Mouse (Mus musculus): Measurements from ENCODE around the gene 9430015G10Rik. TPM values are rescaled to one million over a fixed set of nuclear protein-coding genes. Genes with fewer than 3 reads are reported as not detected.

The 9430015G10Rik gene
- 27.3 and 29.9 TPM in 2 replicates for polyA plus RNA-seq (2015; fragmentation: Nextera tagmentation; extraction: Ambion mirVana)

DNA sequence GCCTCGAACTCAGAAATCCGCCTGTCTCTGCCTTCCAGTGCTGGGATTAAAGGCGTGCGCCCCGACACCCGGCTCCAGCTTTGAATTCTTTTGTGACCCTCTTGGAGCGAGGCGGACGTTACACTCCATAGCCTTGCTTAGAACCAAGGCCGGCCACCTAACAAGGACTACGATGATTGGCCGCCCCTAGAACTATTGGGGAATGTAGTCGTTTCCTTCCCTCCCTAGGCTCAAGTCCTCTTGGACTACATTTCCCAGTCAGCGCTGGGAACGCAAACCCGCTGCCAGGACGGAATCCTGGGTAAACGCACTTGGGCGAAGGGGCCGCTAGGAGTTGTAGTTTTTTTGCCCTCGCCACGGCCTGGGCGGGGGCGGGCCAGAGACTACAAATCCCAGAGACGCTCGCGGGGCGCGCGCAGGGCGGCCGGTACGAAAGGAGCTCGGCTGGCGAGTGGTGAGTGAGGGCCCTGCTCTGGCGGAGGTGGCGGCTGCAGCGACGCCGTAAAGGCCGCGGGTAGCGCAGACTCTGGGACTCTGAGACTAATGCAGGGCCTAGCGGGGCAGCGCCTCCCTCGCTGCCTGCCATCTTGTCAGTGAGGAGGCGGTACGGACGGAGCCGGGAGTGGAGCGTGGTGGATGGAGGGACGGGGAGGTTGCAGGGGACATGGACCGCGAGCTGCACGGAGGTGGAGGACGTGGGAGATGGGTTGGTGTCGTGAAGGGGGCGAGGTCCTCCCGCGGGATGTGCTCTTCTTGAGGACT, at the start of gene 9430015G10Rik:
Gene 9430015G10Rik (plus strand): TSS at position 413 of the 762 bp plus-strand sequence.
- Histone ChIP-seq H3K4me3 (replicated peaks) (peak within 1 kb of the TSS; percentile 88), H3K4me1 (0 out of 2 replicates have a peak, but pooled peaks cover 2% of the 10 kb centered on the region), H3K9ac (peak within 1 kb of the TSS; percentile 82), H3K9me3 (no peaks in the 10 kb centered on the region), H3K27ac (peak within 1 kb of the TSS; percentile 91), H3K27me3 (replicated peaks) (no peaks in the 10 kb centered on the region), H3K4me2 (peak within 1 kb of the TSS; percentile 63), H3K36me3 (no peaks in the 10 kb centered on the region)
- ATAC-seq (ENCODE audit: insufficient read depth, low FRiP score, low read depth) = peak; percentile 97
- under 1% methylated on average over 60 of the region's 60 CpGs for WGBS

DNA sequence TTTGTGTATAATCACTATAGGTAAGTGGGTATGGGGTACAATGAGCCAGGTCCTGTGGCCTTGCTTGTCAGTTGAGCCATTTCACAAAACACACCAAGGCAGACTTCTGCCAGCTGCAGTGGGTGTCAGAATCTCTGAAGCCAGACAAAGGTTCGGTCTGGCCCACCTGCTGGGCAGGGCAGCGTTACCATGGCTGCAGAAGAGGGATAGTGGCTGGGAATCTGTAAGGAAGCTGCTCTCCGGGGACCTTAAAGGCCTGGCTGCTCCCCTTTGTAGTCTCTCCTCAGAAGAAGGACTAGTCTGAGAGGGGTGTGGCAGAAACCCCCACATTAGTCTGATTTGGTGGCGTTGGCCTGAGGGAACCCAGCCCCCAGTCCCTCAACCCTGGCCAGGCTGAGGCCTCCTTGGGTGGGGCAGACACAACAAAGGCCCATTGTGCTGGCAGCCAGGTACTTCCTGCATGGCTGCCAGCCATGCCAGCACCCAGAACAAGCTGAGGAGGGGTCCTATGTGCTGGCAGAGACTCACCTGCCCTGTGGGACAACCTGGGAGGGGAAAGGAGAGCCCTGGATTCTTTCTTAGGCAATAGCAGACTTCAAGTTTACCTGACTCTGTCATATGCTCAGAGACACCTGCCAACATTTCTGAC, 45.8 kb upstream of the 9430015G10Rik start:
- Histone ChIP-seq H3K27ac (peak overlapping the region; percentile 82), H3K27me3 (replicated peaks) (no peaks in the 10 kb centered on the region), H3K9me3 (no peaks in the 10 kb centered on the region), H3K4me1 (peaks cover 8% of the 10 kb centered on the region), H3K4me3 (replicated peaks) (no peak overlapping the region), H3K9ac (no peak overlapping the region), H3K36me3 (no peaks in the 10 kb centered on the region), H3K4me2 (no peak overlapping the region)
- peak; percentile 13; the same call in 1 of the 2 replicates for ATAC-seq (ENCODE audit: insufficient read depth, low FRiP score, low read depth)
- 18% methylated on average over 4 of the region's 4 CpGs for WGBS

DNA sequence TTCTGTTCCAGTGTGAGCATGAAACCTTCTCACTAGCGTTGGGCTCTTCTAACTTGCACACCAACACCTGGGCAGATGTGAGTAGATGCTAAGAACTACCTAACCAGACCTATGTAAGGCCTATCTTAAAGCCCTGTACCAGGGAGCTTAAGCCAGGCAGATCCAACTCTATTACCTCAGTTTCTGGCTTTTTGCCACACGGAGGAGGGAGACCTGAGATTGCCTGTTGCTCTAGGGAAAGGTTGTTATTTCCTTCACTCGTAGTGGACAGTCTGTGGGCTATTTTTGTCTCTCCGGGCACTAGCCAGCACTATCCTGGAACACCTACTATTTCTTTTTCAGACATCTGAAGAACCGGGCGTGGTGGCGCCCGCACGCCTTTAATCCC, 45.3 kb upstream of the 9430015G10Rik start:
- H3K9ac ChIP-seq = no peak overlapping the region
- H3K4me3 ChIP-seq (replicated peaks) = no peak overlapping the region

DNA sequence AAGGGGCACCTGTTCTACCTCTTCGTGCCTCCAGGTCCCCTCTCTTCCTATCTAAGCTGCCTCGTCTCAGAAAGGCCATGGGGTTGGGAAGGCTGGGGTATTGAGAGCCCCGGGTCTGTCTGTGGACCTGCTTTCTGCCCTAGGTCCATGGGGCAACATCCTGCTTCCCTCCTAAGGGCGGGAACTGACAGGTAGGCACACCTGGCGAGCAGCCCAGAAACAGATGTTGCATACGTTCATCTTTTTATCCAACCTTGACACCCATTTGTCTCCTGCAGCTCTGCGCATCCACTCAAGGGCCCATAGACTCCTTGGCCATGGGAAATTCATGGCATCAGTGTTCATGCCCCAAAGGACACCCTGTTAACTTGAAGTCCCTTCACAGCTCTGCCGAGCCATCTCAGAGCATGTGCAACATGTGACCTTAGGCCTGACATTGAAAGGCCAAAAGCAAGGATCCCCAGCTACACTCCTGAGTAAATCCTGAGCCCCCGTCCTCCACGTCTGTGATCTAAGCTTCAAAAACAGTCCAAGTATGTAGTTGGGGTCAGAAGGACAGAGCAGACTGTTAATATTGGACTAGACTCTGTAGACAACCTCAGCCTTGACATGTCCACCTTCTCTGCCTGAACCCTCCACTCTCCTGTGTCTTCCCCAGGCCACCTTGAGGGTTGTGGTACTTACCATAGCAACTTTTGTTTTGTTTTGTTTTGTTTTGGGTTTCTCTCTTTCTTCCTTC, 44.5 kb upstream of the 9430015G10Rik start:
- Histone ChIP-seq H3K4me3 (replicated peaks) (no peak overlapping the region), H3K27ac (no peak overlapping the region), H3K9ac (no peak overlapping the region), H3K9me3 (no peaks in the 10 kb centered on the region), H3K4me2 (no peak overlapping the region), H3K4me1 (peaks cover 8% of the 10 kb centered on the region), H3K27me3 (replicated peaks) (no peaks in the 10 kb centered on the region), H3K36me3 (no peaks in the 10 kb centered on the region)
- WGBS = 78% methylated on average over 10 of the region's 10 CpGs
- no peak for ATAC-seq (ENCODE audit: insufficient read depth, low FRiP score, low read depth)

More for the DNA sequence above, 45.3 kb upstream of the 9430015G10Rik start:
- no peaks in the 10 kb centered on the region for H3K9me3 ChIP-seq
- 82% methylated on average over 9 of the region's 9 CpGs for WGBS
- H3K4me2 ChIP-seq = no peak overlapping the region
- H3K27ac ChIP-seq = peak overlapping the region; percentile 82
- H3K36me3 ChIP-seq = no peaks in the 10 kb centered on the region
- peaks cover 8% of the 10 kb centered on the region for H3K4me1 ChIP-seq
- no peak for ATAC-seq (ENCODE audit: insufficient read depth, low FRiP score, low read depth)
- H3K27me3 ChIP-seq (replicated peaks) = no peaks in the 10 kb centered on the region

DNA sequence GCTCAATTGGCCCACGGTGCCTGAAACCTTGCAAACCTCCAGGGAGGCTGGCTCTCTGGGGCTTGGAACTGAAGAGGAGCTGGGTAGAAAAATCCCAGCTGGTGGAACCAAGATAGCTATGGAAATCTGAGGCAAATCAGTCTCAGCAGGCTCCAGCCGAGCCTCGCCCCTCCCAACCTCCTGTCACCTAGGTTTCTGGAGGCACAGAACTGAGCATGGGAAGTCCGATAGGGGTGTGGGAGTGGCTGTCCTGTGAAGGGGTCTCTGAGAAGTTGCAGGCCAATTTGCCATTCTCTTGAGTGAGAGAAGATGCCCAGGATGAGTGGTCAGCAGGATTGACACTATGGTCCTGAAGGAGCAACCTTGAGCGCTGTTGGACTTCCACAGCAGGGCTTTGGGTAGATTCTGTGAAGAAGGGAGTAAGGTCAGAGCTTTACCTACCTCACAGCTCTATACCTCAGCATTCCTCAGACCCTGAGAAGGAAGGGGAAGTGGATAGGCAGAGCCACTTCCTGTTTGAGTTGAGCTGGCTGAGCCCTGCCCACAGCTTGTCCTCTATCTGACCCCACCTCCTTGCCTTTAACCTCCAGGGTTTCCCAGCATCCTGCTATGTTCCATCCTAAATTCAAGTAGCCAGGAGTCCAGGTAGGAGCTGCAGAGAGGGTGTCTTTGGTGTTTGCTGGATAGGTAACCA, 42.4 kb upstream of the 9430015G10Rik start:
- H3K36me3 ChIP-seq = no peaks in the 10 kb centered on the region
- 56% methylated on average over 5 of the region's 5 CpGs for WGBS
- no peak overlapping the region for H3K9ac ChIP-seq
- no peaks in the 10 kb centered on the region for H3K27me3 ChIP-seq (replicated peaks)
- no peak overlapping the region for H3K4me3 ChIP-seq (replicated peaks)
- no peaks in the 10 kb centered on the region for H3K9me3 ChIP-seq
- no peak; the same call in 1 of the 2 replicates for ATAC-seq (ENCODE audit: insufficient read depth, low FRiP score, low read depth)
- no peak overlapping the region for H3K27ac ChIP-seq
- peaks cover 8% of the 10 kb centered on the region for H3K4me1 ChIP-seq
- H3K4me2 ChIP-seq = no peak overlapping the region

DNA sequence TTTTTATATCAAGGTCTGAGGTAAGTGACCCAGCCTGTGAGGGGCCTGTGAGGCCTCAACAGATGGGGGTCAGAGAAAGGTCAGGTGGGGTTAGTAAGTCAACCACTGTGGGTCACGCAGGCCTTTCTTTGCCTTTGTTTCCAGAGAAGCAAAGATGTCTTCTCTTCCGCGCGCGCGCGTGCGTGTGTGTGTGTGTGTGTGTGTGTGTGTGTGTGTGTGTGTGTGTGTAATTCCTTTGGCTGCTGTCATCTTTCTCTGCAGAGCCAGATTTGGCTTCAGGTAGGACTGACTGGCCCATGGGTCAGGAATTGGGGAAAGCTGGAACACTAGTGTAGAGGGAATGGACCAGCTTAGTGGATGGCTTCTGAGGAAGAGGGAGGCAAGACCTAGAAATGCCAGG, 40.1 kb upstream of the 9430015G10Rik start:
- no peak for ATAC-seq (ENCODE audit: insufficient read depth, low FRiP score, low read depth)
- 88% methylated on average over 8 of the region's 8 CpGs for WGBS

DNA sequence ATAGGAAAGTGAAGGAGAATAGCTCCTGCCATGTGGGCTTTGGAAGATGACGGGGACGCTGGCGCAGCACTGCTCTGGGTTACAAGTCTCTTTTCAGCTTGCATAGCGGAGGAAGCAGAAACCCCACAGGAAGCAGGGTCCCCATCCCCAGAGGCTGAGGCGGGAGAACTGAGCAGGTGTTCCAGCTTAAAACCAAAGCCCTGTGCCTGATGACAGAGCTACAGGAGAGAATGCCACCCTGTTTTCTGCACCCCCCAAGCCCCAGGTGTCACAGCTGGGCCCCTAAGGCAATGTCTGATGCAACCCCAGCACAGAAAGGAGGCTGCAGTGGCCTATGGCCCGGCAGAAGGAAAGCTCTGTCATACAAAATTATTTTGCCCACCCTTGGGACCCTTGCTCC, 39.5 kb upstream of the 9430015G10Rik start:
- no peak overlapping the region for H3K4me3 ChIP-seq (replicated peaks)
- no peaks in the 10 kb centered on the region for H3K36me3 ChIP-seq
- H3K9ac ChIP-seq = no peak overlapping the region
- no peaks in the 10 kb centered on the region for H3K9me3 ChIP-seq
- 67% methylated on average over 6 of the region's 6 CpGs for WGBS
- no peaks in the 10 kb centered on the region for H3K27me3 ChIP-seq (replicated peaks)
- H3K27ac ChIP-seq = no peak overlapping the region
- no peaks in the 10 kb centered on the region for H3K4me1 ChIP-seq
- no peak for ATAC-seq (ENCODE audit: insufficient read depth, low FRiP score, low read depth)
- H3K4me2 ChIP-seq = no peak overlapping the region

More for the DNA sequence above, 40.1 kb upstream of the 9430015G10Rik start:
- Histone ChIP-seq H3K27me3 (replicated peaks) (no peaks in the 10 kb centered on the region), H3K27ac (no peak overlapping the region), H3K4me3 (replicated peaks) (no peak overlapping the region), H3K9me3 (no peaks in the 10 kb centered on the region), H3K4me1 (no peaks in the 10 kb centered on the region), H3K4me2 (no peak overlapping the region), H3K36me3 (no peaks in the 10 kb centered on the region), H3K9ac (no peak overlapping the region)

DNA sequence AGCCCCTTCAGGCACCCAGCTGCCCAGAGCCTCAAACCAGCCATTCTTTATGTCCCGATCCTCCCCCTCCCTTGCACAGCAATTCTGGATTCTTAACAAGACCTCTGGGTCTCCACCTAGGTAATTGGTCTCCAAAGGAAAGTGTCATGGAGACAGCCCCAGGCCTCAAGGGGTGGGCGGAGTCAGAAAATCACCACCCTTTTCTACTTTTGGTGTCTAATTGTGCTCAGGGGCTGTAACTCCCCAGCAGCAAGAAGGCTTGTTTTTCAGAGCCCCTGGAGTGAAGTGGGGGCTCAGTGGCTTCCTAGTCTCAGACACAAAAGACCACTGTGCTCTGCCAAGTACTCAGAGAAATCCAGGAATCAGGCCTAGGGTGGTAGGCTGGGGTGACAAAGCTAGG, 39.1 kb upstream of the 9430015G10Rik start:
- no peak for ATAC-seq (ENCODE audit: insufficient read depth, low FRiP score, low read depth)
- Histone ChIP-seq H3K9me3 (no peaks in the 10 kb centered on the region), H3K4me3 (replicated peaks) (no peak overlapping the region), H3K27me3 (replicated peaks) (no peaks in the 10 kb centered on the region), H3K9ac (no peak overlapping the region), H3K4me2 (no peak overlapping the region), H3K36me3 (no peaks in the 10 kb centered on the region), H3K27ac (no peak overlapping the region), H3K4me1 (no peaks in the 10 kb centered on the region)
- 69% methylated on average over 2 of the region's 2 CpGs for WGBS

DNA sequence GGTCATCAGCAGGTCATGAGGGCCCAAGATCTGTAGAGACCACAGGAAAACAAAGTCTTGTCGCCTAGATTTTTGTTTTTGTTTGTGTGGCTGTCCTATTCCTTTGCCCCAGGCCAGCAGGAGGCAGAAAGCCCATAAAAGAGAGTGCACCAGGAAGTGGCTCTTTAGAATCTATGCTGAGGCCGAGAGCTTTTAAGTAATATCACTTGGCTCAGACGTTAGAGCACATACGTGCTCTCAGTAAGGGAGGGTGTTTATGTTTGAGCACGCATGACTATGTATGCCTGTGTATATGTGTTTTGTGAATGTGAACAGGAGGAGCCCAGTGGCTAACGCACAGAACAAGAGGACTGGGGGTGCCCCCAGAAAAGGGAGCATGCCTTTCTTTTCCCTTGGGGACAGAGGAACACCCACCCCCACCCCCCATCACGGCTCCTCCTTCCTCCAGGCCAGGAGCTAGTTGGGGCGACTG, 32.8 kb upstream of the 9430015G10Rik start:
- H3K27ac ChIP-seq = peak overlapping the region; percentile 92
- H3K9me3 ChIP-seq = no peaks in the 10 kb centered on the region
- no peaks in the 10 kb centered on the region for H3K36me3 ChIP-seq
- H3K4me1 ChIP-seq = peaks cover 19% of the 10 kb centered on the region; the same call in 1 of the 2 replicates
- H3K27me3 ChIP-seq (replicated peaks) = peaks cover 6% of the 10 kb centered on the region; the same call in 1 of the 2 replicates
- peak overlapping the region; percentile 86 for H3K4me2 ChIP-seq
- ATAC-seq (ENCODE audit: insufficient read depth, low FRiP score, low read depth) = peak; percentile 17; the same call in 1 of the 2 replicates
- H3K4me3 ChIP-seq (replicated peaks) = peak overlapping the region; percentile 45
- peak overlapping the region; percentile 44; the same call in 1 of the 2 replicates for H3K9ac ChIP-seq
- 8% methylated on average over 8 of the region's 8 CpGs for WGBS

DNA sequence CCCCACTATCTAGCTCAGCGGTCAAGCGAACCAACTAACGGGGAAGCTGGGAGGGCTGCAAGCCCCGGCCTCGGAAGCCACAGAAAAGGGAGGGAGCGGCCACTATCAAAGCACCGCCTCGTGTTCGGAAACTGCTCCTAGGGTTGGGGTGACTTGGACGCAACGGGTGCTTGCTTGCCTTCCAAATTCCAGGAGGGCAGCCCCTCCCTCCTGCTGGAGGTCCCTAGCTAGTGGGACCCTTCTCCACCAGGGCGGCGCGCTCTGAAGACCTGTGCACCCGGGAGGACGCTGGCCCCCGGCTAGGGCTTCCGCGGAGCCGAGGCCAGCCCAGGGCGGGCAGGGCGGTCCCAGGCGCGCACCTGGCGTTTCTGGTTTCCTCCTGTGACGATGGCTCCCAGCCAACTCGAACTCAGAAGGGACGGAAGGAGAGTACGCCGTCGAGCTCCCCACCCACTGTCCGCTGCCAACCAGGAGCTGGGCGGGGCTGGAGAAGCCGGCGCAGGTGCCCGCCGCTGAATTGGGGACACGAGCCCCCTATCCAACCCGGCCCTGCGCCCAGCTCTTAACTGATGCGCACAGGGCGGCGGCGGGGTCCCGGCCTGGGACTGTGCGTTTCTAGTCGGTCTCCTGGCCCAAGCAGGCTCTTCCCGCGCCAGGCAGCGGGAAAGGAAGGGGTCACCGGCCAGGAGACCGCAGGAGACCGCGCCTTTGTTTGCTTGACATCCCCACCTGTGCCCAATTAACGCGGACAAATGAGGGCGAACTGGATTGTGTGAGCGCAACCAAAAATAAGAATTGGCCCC, 32.1 kb upstream of the 9430015G10Rik start:
- H3K4me1 ChIP-seq = peaks cover 19% of the 10 kb centered on the region; the same call in 1 of the 2 replicates
- H3K27me3 ChIP-seq (replicated peaks) = peaks cover 6% of the 10 kb centered on the region; the same call in 1 of the 2 replicates
- WGBS = 1% methylated on average over 58 of the region's 58 CpGs
- peak overlapping the region; percentile 45 for H3K4me3 ChIP-seq (replicated peaks)
- peak overlapping the region; percentile 92 for H3K27ac ChIP-seq
- H3K36me3 ChIP-seq = no peaks in the 10 kb centered on the region
- H3K9ac ChIP-seq = peak overlapping the region; percentile 44; the same call in 1 of the 2 replicates
- H3K9me3 ChIP-seq = no peaks in the 10 kb centered on the region
- ATAC-seq (ENCODE audit: insufficient read depth, low FRiP score, low read depth) = peak; percentile 90
- peak overlapping the region; percentile 86 for H3K4me2 ChIP-seq
